Mouse (Mus musculus): ENCODE results near the gene Olfr31. TPM values are rescaled to one million over a fixed set of nuclear protein-coding genes. Genes with fewer than 3 reads are reported as not detected.

Olfr31 gene
- not detected in 2 replicates for polyA plus RNA-seq (2015; fragmentation: Nextera tagmentation; extraction: Ambion mirVana)

DNA sequence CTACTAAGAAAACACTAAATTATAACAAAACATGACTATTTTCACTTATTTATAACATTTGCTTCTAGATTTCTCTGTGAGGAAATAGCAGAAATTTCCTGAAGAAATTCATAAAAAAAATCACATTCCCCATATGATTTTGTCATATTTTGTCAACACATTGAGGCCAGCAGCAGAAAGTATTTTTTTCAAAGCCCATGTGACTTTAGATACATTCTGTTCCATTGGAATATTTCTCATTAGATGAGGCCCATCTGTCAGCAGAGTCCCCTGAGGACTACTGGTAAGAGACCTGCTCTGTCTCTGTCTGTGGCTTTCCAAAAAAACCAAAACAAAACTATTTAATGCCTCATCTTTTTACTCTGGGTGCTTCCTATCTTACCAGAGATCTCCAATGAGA is at the start of gene Olfr31:
Gene Olfr31 (plus strand): TSS at position 301 of the 400 bp plus-strand sequence.
- Histone ChIP-seq H3K4me2 (replicated peaks) (no peak within 1 kb of the TSS), H3K27me3 (no peaks in the 10 kb centered on the region), H3K36me3 (no peaks in the 10 kb centered on the region), H3K9me3 (0 out of 2 replicates have a peak, but pooled peaks cover 3% of the 10 kb centered on the region), H3K27ac (no peak within 1 kb of the TSS), H3K9ac (replicated peaks) (no peak within 1 kb of the TSS), H3K4me1 (replicated peaks) (no peaks in the 10 kb centered on the region), H3K4me3 (replicated peaks) (no peak within 1 kb of the TSS)
- ATAC-seq: no peak

DNA sequence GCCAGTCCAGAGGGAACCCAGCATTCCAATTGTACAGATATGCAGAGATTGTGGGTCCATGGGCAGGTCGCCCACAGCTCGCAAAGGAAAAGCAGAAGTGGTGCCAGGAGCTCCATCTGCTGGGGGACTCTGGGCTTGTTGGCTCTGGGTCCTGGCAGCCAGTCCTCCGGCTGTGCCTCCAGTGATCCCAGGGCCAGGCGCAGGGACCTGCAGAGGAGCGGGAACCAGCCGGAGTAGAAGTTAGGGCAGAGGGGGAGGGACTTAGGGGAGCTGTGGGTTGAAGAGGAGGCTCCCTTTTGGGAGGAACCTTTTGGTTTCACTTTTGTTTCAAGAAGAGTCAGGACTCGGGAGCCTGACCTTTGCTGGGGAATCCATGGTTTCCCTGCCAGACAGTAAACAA is 28.2 kb upstream of the Olfr31 start:
- WGBS: 70% methylated on average over 7 of the region's 7 CpGs
- Histone ChIP-seq H3K9ac (replicated peaks) (no peak overlapping the region), H3K4me1 (replicated peaks) (no peaks in the 10 kb centered on the region), H3K4me3 (replicated peaks) (no peak overlapping the region), H3K27ac (no peak overlapping the region), H3K4me2 (replicated peaks) (no peak overlapping the region), H3K27me3 (no peaks in the 10 kb centered on the region), H3K9me3 (peaks cover 18% of the 10 kb centered on the region), H3K36me3 (no peaks in the 10 kb centered on the region)
- ATAC-seq: no peak

DNA sequence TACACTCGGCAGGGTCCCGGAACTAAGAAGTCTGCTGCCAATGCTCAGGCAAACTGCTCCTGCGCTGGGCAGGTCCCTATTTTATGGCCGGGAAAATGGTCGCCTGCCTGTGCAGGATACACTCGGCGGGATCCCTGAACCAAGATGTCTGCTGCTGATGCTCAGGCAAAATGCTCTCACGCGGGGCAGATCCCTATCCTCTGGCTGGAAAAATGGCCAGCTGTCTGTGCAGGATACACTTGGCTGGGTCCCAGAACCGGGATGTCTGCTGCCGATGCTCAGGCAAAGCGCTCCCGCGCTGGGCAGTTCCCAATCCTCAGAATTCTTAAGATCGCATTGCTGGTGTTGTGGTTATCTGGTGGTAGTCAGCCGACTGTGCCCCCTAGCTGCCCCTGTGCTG is 13.7 kb upstream of the Olfr31 start:
- Histone ChIP-seq H3K9me3 (no peaks in the 10 kb centered on the region), H3K27me3 (no peaks in the 10 kb centered on the region), H3K4me3 (replicated peaks) (no peak overlapping the region), H3K27ac (no peak overlapping the region), H3K9ac (replicated peaks) (no peak overlapping the region), H3K4me1 (replicated peaks) (no peaks in the 10 kb centered on the region), H3K36me3 (no peaks in the 10 kb centered on the region), H3K4me2 (replicated peaks) (0 out of 2 replicates have a peak overlapping the region, but pooled peaks have one; percentile 9)
- no peak for ATAC-seq
- WGBS: 66% methylated on average over 16 of the region's 16 CpGs

DNA sequence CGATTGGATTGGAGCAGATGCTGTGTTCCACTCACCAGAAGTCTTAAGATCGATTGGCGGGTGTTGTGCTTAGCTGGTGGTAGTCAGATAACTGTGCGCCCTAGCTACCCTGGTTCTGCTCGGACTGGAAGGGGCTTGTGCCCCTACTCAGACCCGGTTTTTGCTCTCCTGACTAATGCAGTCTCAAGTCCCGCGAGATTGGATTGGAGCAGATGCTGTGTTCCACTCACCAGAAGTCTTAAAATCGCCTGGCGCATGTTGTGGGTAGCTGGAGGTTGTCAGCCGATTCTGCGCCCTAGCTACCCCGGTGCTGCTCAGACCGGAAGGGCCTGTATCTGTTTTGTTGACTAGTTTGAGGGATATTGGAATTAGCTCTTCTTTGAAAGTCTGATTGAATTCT is 13.2 kb upstream of the Olfr31 start:
- Histone ChIP-seq H3K36me3 (no peaks in the 10 kb centered on the region), H3K27ac (no peak overlapping the region), H3K4me3 (replicated peaks) (no peak overlapping the region), H3K9ac (replicated peaks) (no peak overlapping the region), H3K4me2 (replicated peaks) (no peak overlapping the region), H3K9me3 (no peaks in the 10 kb centered on the region), H3K4me1 (replicated peaks) (no peaks in the 10 kb centered on the region), H3K27me3 (no peaks in the 10 kb centered on the region)
- WGBS: 68% methylated on average over 14 of the region's 14 CpGs
- no peak for ATAC-seq

DNA sequence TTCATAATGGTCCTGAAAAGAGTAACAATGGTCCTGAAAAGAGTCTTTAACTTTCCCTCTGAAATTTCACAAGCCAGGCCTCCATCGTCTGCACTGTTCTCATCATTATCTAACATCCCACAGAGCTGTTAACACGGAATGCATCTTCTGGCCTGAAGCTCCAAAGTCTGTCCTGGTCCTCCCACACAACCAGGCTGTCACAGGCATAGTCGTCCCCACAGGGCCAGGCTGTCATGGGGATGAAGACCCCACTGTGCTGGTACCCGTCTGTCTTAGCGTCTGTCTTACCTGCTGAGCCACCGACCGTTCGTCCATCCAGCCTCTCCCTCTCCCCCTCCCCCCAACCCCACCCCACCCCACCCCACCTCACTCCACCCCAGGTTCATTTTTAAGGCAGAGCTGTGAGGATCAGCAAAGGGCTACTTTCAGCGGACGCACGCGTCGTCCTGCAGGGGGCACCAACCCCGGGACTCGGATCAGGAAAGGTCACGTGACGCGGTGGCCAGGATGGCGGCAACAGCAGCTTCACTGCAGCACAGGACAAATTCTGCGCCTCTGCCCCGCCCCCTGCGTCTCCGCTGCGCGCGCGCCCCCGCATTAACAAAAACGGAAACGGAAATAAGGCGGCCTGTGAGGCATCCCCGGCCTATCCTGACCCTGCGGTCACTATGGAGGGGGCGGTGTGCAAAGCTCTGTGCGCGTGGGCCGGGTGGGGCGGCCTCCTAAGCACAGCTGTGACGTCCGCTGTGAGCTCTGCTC is 22.7 kb downstream of the Olfr31 start:
- H3K4me1 ChIP-seq (replicated peaks): no peaks in the 10 kb centered on the region
- H3K36me3 ChIP-seq: peaks cover 5% of the 10 kb centered on the region; the same call in 1 of the 2 replicates
- H3K27me3 ChIP-seq: no peaks in the 10 kb centered on the region
- peak overlapping the region; percentile 71 for H3K27ac ChIP-seq
- H3K9ac ChIP-seq (replicated peaks): peak overlapping the region; percentile 68
- peak overlapping the region; percentile 58 for H3K4me3 ChIP-seq (replicated peaks)
- H3K9me3 ChIP-seq: peaks cover 39% of the 10 kb centered on the region
- peak overlapping the region; percentile 65 for H3K4me2 ChIP-seq (replicated peaks)
- ATAC-seq: peak; percentile 83
- 5% methylated on average over 39 of the region's 40 CpGs for WGBS

DNA sequence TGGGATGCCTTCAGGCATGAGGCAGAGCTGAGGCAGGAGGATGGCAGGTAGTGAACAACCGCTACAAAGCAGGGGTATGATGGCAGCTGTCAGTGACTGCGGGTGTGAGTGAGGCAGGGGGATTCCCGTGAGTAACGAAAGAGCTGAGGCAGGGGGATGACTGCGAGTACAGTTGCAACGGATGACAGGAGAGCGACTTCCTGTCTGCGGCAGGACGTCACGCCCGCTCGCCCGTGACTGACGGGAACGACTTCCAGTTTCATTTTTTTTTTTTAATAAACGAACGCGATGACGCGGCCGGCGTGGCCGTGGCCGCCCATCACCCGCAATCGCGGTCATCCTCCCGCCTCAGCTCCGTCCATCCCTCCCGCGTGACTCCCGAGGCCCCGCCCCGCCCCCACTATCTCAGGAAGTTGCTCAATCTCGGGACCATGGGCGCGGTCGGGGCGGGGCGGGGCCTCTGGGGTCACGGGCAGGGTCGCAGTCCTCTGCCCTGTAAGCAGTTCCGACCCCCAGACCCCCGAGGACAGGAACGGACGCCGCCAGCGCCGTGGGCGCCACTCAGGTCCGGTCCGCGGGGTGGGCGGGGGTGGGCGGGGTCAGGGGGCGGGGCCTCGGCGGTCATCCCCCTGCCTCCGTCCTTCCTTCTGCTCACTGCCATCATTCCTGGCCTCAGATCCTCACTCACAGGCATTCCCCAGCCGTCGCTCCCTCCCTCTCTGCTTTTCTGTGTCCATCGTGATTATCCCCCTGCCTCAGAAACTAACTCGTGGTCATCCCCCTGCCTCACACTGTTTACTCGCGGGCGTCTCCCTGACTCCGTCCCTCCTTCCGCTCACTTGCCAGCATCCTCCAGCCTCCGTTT is 23.6 kb downstream of the Olfr31 start, which contains the start of gene Il3ra:
Gene Il3ra (plus strand): TSS at position 328 of the 865 bp plus-strand sequence.
- H3K9ac ChIP-seq (replicated peaks): peak within 1 kb of the TSS; percentile 68
- H3K27me3 ChIP-seq: no peaks in the 10 kb centered on the region
- 2% methylated on average over 68 of the region's 69 CpGs for WGBS
- peak within 1 kb of the TSS; percentile 65 for H3K4me2 ChIP-seq (replicated peaks)
- H3K9me3 ChIP-seq: peaks cover 44% of the 10 kb centered on the region
- no peaks in the 10 kb centered on the region for H3K4me1 ChIP-seq (replicated peaks)
- peak within 1 kb of the TSS; percentile 58 for H3K4me3 ChIP-seq (replicated peaks)
- H3K27ac ChIP-seq: peak within 1 kb of the TSS; percentile 71
- peaks cover 11% of the 10 kb centered on the region for H3K36me3 ChIP-seq
- peak; percentile 66 for ATAC-seq

DNA sequence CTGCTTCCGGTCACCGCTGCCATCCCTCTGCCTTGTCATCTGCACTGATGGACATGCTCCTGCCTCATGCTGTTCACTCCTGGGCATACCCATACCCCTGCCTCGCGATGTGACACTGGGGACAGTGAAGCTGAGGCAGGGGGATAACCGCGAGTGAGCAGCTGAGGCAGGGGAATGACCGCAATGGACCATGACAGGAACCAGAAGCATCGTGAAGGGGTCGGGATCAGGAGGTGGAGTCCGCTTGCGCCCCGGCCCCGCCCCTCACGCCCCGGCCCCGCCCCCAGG is 24.1 kb downstream of the Olfr31 start:
- 25% methylated on average over 16 of the region's 16 CpGs for WGBS
- peaks cover 50% of the 10 kb centered on the region for H3K9me3 ChIP-seq
- H3K36me3 ChIP-seq: peaks cover 12% of the 10 kb centered on the region
- H3K27me3 ChIP-seq: no peaks in the 10 kb centered on the region
- no peaks in the 10 kb centered on the region for H3K4me1 ChIP-seq (replicated peaks)
- H3K27ac ChIP-seq: peak overlapping the region; percentile 71; the same call in 1 of the 2 replicates
- H3K4me3 ChIP-seq (replicated peaks): peak overlapping the region; percentile 58
- peak overlapping the region; percentile 65 for H3K4me2 ChIP-seq (replicated peaks)
- H3K9ac ChIP-seq (replicated peaks): peak overlapping the region; percentile 68
- ATAC-seq: peak; percentile 18; the same call in 1 of the 2 replicates

DNA sequence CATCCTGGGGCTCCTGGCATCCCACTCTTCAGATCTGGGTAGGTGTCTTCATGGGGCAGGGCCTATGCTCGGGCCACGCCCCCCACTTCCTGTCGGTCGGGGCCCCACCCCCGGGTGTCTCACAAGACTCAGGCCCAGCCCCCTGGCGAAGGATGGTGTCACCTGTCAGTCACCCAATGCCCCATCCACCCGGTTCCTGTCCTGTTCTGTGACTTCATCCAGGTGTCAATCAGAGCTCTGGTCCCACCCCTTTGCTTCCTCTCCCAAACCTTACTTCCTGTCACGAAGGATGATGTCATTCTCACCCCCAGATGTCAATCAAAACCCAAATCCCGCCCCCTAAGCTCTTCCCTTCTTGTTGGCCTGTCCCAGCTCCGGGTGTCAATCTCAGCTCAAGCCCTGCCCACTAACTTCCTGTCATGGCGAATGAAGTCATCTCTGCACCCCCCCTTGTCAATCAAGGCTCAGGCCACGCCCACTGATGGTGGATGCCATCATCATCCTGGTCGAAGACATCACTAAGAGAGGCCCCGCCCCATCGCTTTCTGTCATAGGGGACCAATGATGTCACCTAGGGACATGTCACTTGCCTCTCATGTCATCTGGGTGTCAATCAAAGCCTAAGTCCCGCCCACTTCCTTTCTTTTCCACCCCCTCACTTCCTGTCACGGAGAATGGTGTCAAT is 24.7 kb downstream of the Olfr31 start:
- H3K4me2 ChIP-seq (replicated peaks): peak overlapping the region; percentile 65

DNA sequence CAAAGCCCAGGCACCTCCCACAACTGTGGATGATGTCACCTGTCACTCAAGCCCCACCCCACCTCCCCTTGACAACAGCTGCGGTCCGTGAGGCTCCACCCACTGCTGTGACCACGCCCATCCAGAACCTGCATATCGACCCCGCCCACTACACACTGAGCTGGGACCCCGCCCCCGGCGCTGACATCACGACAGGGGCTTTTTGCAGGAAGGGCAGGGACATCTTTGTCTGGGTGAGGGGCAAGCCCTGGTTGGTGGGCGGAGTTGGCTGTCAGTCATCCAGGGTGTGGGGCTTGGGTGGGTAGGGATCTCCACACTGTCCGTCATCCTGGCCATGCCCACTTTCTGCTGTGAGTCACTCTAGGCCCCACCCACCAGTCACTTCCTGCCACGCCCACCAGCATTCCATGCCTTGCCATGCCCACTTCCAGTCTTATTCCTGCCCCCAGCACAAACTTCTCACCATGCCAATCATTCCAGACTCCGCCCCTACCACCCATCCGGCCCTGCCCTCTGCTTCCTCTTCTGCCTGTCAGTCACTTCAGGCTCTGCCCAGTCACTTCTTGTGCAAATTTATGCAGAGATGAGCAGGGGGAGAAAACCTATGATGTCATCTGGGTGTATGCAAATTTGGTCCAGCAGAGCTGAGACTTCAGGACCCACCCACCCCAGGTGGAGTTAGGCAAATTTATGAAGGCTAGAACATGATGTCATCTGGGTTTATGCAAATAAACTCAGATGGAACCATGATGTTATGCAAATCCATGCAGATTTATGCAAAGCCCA is 25.4 kb downstream of the Olfr31 start:
- Histone ChIP-seq H3K9ac (replicated peaks) (no peak overlapping the region), H3K27me3 (no peaks in the 10 kb centered on the region), H3K4me2 (replicated peaks) (no peak overlapping the region), H3K27ac (no peak overlapping the region), H3K4me1 (replicated peaks) (no peaks in the 10 kb centered on the region), H3K36me3 (peaks cover 12% of the 10 kb centered on the region), H3K9me3 (peaks cover 49% of the 10 kb centered on the region), H3K4me3 (replicated peaks) (no peak overlapping the region)
- ATAC-seq: peak; percentile 1; the same call in 1 of the 2 replicates
- 96% methylated on average over 14 of the region's 14 CpGs for WGBS

More for the DNA sequence above, 24.7 kb downstream of the Olfr31 start:
- H3K36me3 ChIP-seq: peaks cover 12% of the 10 kb centered on the region
- WGBS: 86% methylated on average over 17 of the region's 17 CpGs
- H3K4me1 ChIP-seq (replicated peaks): no peaks in the 10 kb centered on the region
- H3K4me3 ChIP-seq (replicated peaks): peak overlapping the region; percentile 58
- peaks cover 51% of the 10 kb centered on the region for H3K9me3 ChIP-seq
- H3K27ac ChIP-seq: no peak overlapping the region
- peak; percentile 8 for ATAC-seq
- H3K9ac ChIP-seq (replicated peaks): no peak overlapping the region
- H3K27me3 ChIP-seq: no peaks in the 10 kb centered on the region

DNA sequence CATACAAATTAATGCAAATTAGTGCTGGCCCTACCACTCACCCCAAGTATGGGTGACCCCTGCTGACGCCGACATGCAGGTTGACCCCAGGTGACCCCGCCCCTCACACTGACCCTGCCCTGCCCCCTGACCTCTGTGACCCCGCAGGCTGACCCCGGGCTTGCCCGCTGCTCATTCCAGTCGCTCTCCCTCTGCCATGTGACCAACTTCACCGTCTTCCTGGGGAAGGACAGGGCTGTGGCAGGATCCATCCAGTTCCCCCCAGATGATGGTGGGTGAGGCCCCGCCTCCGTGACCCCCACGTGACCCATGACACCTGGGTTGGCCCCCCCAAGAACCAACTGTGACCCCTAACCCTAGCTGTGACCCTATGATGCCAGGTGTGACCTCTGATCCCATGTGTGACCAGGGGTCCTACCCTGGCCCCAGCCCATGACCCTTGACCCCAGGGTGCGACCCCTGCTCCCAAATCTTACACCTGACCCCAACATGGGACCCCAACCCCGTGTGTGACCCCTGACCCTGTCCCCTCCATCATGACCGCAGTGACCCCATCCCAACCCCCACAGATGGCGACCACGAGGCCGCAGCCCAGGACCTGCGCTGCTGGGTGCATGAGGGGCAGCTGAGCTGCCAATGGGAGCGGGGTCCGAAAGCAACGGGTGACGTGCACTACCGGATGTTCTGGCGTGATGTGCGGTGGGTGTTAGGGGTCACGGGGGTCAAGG is 26.2 kb downstream of the Olfr31 start:
- no peak overlapping the region for H3K4me3 ChIP-seq (replicated peaks)
- 93% methylated on average over 26 of the region's 26 CpGs for WGBS

More for the DNA sequence above, 26.2 kb downstream of the Olfr31 start:
- peaks cover 49% of the 10 kb centered on the region for H3K9me3 ChIP-seq
- no peak overlapping the region for H3K27ac ChIP-seq
- H3K27me3 ChIP-seq: no peaks in the 10 kb centered on the region
- no peaks in the 10 kb centered on the region for H3K4me1 ChIP-seq (replicated peaks)
- ATAC-seq: no peak
- no peak overlapping the region for H3K4me2 ChIP-seq (replicated peaks)
- no peak overlapping the region for H3K9ac ChIP-seq (replicated peaks)
- H3K36me3 ChIP-seq: peaks cover 12% of the 10 kb centered on the region
